Mouse (Mus musculus): ENCODE results near the gene Iqgap2. TPM values are rescaled to one million over a fixed set of nuclear protein-coding genes. Genes with fewer than 3 reads are reported as not detected.

The Iqgap2 gene
- polyA plus RNA-seq, 1 experiment from 2014 or later: 4.3 TPM

- ATAC-seq (ENCODE audit: low FRiP score, low read depth): no peak
Measured at GRCm38 (mm10) chr13:95759810-95760209, 131.9 kb downstream of the Iqgap2 start.

GRCm38 (mm10) chr13:95754285-95754684 lies 137.4 kb downstream of the Iqgap2 start:
- H3K36me3 ChIP-seq: no peaks in the 10 kb centered on the region
- H3K4me1 ChIP-seq (replicated peaks): no peaks in the 10 kb centered on the region
- no peaks in the 10 kb centered on the region for H3K27me3 ChIP-seq
- no peak overlapping the region for H3K27ac ChIP-seq (replicated peaks)
- H3K9ac ChIP-seq: no peak overlapping the region
- H3K4me2 ChIP-seq: no peak overlapping the region
- 93% methylated on average over 5 of the region's 5 CpGs for WGBS
- no peak for ATAC-seq (ENCODE audit: low FRiP score, low read depth)
- no peak overlapping the region for H3K4me3 ChIP-seq
- no peaks in the 10 kb centered on the region for H3K9me3 ChIP-seq

More at GRCm38 (mm10) chr13:95759810-95760209, 131.9 kb downstream of the Iqgap2 start:
- peaks cover 3% of the 10 kb centered on the region for H3K4me1 ChIP-seq (replicated peaks)
- H3K9ac ChIP-seq: no peak overlapping the region
- H3K27ac ChIP-seq (replicated peaks): no peak overlapping the region
- H3K4me3 ChIP-seq: no peak overlapping the region
- no peaks in the 10 kb centered on the region for H3K36me3 ChIP-seq
- H3K9me3 ChIP-seq: no peaks in the 10 kb centered on the region
- no peak overlapping the region for H3K4me2 ChIP-seq
- WGBS: 94% methylated on average over 2 of the region's 2 CpGs
- no peaks in the 10 kb centered on the region for H3K27me3 ChIP-seq

DNA sequence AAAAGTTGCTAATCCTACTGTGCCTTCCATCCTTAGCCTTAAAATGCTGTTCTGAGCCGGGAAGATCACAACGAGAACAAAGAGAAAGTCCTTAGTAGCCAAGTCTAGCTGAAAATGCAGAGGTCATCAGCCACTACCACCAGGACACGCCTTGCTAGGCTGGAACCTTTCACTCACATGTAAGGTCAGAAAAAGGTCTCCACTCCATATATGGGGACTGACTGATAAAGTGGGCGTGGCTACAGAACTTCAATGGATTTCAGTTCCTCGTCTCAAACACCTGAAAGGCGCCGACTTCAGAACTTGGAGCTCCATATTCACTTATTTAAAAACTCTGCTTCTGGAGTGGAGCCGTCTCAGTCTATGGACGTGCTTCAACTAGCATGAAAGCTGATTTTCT lies 139.3 kb downstream of the Iqgap2 start:
- Histone ChIP-seq H3K4me3 (no peak overlapping the region), H3K27me3 (no peaks in the 10 kb centered on the region), H3K9ac (no peak overlapping the region), H3K4me2 (no peak overlapping the region), H3K27ac (replicated peaks) (no peak overlapping the region), H3K4me1 (replicated peaks) (no peaks in the 10 kb centered on the region), H3K36me3 (no peaks in the 10 kb centered on the region), H3K9me3 (no peaks in the 10 kb centered on the region)
- WGBS: 88% methylated on average over 9 of the region's 9 CpGs
- no peak for ATAC-seq (ENCODE audit: low FRiP score, low read depth)

GRCm38 (mm10) chr13:95747541-95747940 lies 144.2 kb downstream of the Iqgap2 start:
- Histone ChIP-seq H3K9ac (no peak overlapping the region), H3K27me3 (no peaks in the 10 kb centered on the region), H3K27ac (replicated peaks) (no peak overlapping the region), H3K4me1 (replicated peaks) (no peaks in the 10 kb centered on the region), H3K36me3 (no peaks in the 10 kb centered on the region), H3K4me2 (no peak overlapping the region), H3K9me3 (no peaks in the 10 kb centered on the region), H3K4me3 (no peak overlapping the region)
- 81% methylated on average over 11 of the region's 11 CpGs for WGBS
- no peak for ATAC-seq (ENCODE audit: low FRiP score, low read depth)

- ATAC-seq (ENCODE audit: low FRiP score, low read depth): no peak
- Histone ChIP-seq H3K36me3 (no peaks in the 10 kb centered on the region), H3K9ac (no peak overlapping the region), H3K9me3 (no peaks in the 10 kb centered on the region), H3K27me3 (no peaks in the 10 kb centered on the region), H3K27ac (replicated peaks) (no peak overlapping the region), H3K4me2 (no peak overlapping the region), H3K4me1 (replicated peaks) (no peaks in the 10 kb centered on the region), H3K4me3 (no peak overlapping the region)
- WGBS: 81% methylated on average over 7 of the region's 7 CpGs
Measured at GRCm38 (mm10) chr13:95747101-95747500, 144.6 kb downstream of the Iqgap2 start.

GRCm38 (mm10) chr13:95746509-95746908 lies 145.2 kb downstream of the Iqgap2 start:
- ATAC-seq (ENCODE audit: low FRiP score, low read depth): no peak
- Histone ChIP-seq H3K4me1 (replicated peaks) (no peaks in the 10 kb centered on the region), H3K4me2 (no peak overlapping the region), H3K27ac (replicated peaks) (no peak overlapping the region), H3K36me3 (no peaks in the 10 kb centered on the region), H3K4me3 (no peak overlapping the region), H3K27me3 (no peaks in the 10 kb centered on the region), H3K9me3 (no peaks in the 10 kb centered on the region), H3K9ac (no peak overlapping the region)
- 13% methylated on average over 6 of the region's 6 CpGs for WGBS

DNA sequence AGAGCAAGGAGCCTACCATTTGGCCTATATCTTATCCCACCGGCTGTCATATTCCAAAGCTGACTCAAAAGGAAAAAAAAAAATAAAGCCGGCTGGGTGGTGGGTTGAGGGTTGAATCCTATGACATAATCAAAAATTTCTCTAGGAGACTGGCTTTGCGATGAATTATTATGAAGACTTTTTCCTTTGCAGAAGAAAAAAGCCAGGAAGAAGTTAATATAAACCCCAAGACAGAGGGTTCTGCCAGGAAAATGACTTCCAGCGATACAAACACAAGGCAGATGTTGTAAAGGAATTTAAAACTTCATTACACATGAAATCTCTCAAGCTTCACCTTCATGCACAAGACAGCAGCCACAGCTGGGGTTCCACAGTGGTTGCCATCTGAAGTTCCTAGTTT lies 146.3 kb downstream of the Iqgap2 start:
- Histone ChIP-seq H3K9me3 (no peaks in the 10 kb centered on the region), H3K4me1 (replicated peaks) (no peaks in the 10 kb centered on the region), H3K4me2 (no peak overlapping the region), H3K27ac (replicated peaks) (no peak overlapping the region), H3K36me3 (no peaks in the 10 kb centered on the region), H3K9ac (no peak overlapping the region), H3K27me3 (no peaks in the 10 kb centered on the region), H3K4me3 (no peak overlapping the region)
- no peak for ATAC-seq (ENCODE audit: low FRiP score, low read depth)
- 83% methylated on average over 4 of the region's 4 CpGs for WGBS

DNA sequence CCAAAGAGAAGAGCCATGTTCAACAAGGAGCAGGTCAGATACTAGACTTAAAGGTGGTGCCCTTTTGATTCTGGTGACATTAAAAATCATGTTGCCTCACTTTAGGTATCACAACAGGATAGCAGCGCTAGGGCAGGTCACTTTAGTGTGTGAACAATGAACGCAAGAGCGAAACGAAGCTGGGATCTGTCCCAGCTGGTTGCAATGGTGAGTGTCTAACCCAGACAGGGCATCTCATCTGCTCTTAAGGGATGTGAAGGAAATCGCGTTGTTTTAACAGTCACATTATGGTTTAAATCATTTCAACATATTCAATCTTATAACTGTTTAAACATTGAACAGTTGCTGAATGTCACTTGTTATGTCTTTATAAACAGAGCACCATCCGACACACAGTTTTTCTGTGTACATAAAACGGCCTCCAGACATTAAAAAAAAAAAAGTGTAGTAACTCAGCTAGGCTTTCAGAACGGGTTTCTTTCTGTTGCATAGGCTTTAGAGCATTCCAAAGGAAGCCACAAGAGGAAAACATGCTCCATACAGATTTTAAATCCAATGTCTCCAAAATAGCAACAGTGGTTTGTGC lies 148.7 kb downstream of the Iqgap2 start:
- Histone ChIP-seq H3K9ac (no peak overlapping the region), H3K4me2 (no peak overlapping the region), H3K9me3 (no peaks in the 10 kb centered on the region), H3K27ac (replicated peaks) (no peak overlapping the region), H3K4me1 (replicated peaks) (no peaks in the 10 kb centered on the region), H3K4me3 (no peak overlapping the region), H3K36me3 (no peaks in the 10 kb centered on the region), H3K27me3 (no peaks in the 10 kb centered on the region)
- ATAC-seq (ENCODE audit: low FRiP score, low read depth): no peak
- WGBS: 86% methylated on average over 9 of the region's 9 CpGs

DNA sequence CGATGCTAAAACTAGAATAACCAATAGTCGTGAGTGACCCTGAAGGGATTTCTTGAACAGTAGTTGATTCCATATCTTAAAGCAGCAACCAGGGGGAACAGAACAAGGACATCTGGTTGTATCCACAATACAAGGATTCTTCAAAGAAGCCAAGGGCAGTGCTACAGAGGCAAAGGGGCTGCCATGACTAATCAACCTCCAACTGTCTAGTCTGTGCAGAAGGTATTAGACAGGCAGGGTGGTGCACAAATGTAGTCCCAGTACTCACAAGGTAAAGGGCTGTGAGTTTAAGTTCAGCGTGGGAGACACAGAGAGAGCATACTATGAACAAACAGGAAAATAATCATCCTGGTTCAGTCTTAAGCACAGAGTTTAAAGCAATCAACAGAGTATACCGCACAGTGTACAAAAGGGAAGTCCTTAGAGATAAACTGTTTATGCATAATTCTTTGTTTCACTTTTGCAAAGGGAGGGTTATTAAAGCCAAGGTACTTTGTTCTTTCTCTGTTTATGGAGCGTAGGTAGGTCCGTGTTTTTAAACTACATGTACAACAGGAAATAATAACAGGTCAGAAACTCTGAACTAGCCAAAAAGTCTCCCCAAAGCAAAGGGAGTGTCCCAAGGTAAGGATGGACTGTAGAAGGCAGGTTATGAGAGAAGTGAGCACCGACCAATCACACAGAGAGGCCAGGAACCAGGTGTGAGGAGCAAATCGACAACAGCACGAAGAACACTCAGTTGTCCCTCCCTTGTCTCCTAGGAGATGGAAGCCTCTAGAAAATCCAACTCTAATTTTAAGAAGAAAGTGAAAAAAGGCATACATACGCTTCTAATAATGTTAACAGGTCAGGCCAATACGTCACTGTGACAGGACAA lies 149.7 kb downstream of the Iqgap2 start:
- ATAC-seq (ENCODE audit: low FRiP score, low read depth): no peak
- no peaks in the 10 kb centered on the region for H3K9me3 ChIP-seq
- 94% methylated on average over 11 of the region's 11 CpGs for WGBS
- H3K27ac ChIP-seq (replicated peaks): no peak overlapping the region
- H3K9ac ChIP-seq: no peak overlapping the region
- no peaks in the 10 kb centered on the region for H3K36me3 ChIP-seq
- H3K27me3 ChIP-seq: no peaks in the 10 kb centered on the region
- H3K4me1 ChIP-seq (replicated peaks): no peaks in the 10 kb centered on the region
- no peak overlapping the region for H3K4me2 ChIP-seq
- no peak overlapping the region for H3K4me3 ChIP-seq

GRCm38 (mm10) chr13:95739651-95740050 lies 152.1 kb downstream of the Iqgap2 start:
- no peaks in the 10 kb centered on the region for H3K36me3 ChIP-seq
- H3K27me3 ChIP-seq: no peaks in the 10 kb centered on the region
- no peak overlapping the region for H3K27ac ChIP-seq (replicated peaks)
- H3K9me3 ChIP-seq: no peaks in the 10 kb centered on the region
- no peak overlapping the region for H3K4me2 ChIP-seq
- ATAC-seq (ENCODE audit: low FRiP score, low read depth): 0 out of 2 replicates have a peak, but pooled peaks have one; percentile 38
- H3K4me1 ChIP-seq (replicated peaks): no peaks in the 10 kb centered on the region
- H3K4me3 ChIP-seq: no peak overlapping the region
- no peak overlapping the region for H3K9ac ChIP-seq
- 73% methylated on average over 5 of the region's 5 CpGs for WGBS

- Histone ChIP-seq H3K27me3 (no peaks in the 10 kb centered on the region), H3K27ac (replicated peaks) (no peak overlapping the region), H3K4me1 (replicated peaks) (no peaks in the 10 kb centered on the region)
Measured at GRCm38 (mm10) chr13:95730491-95730890, 161.2 kb downstream of the Iqgap2 start.

DNA sequence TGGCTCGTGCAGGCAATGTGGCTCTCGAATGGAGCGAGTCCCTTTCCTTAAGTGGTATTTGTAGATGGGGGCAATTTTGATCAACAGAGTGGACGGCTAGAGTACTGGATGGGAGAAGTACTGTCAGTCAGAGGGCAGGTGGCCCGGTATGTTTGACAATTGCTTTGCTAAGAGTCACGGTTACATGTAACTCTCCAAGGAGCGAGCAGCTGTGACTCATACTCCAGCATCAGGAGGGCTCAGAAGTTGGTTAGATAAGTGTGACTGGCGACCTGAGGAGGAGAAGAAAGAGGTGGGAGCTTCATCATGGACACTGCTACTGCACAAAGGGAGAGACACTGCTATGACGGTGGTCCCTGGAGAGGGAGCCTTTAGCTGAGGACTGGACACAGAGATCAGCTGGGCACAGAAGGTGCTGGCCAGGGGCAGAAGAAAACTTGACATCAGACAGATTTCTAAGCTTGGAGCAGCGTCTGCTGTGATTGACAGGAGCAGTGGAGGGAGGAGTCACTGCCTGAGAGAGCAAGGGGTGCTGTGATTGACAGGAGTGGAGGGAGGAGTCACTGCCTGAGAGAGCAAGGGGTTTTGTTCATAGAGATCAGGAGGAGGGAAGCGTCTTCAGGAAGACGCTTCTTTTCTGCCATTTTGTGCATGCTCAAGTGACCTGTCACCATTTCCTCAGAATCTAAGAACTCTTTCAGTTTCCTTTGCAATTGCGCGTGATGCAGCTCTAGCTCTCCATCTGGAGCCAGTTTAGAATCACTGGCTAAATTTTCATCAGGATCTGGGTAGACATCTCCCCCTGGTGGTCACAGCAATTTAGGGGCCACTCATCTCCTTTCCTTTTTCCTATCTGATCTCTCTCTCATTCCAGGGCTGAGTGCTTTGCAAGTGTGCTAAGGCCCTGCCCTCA lies 172.1 kb downstream of the Iqgap2 start:
- Histone ChIP-seq H3K4me2 (peak overlapping the region; percentile 48), H3K27me3 (no peaks in the 10 kb centered on the region), H3K9me3 (no peaks in the 10 kb centered on the region), H3K27ac (replicated peaks) (no peak overlapping the region), H3K36me3 (no peaks in the 10 kb centered on the region), H3K4me3 (peak overlapping the region; percentile 14; the same call in 1 of the 2 replicates), H3K4me1 (replicated peaks) (no peaks in the 10 kb centered on the region), H3K9ac (no peak overlapping the region)
- 57% methylated on average over 14 of the region's 14 CpGs for WGBS
- peak; percentile 83 for ATAC-seq (ENCODE audit: low FRiP score, low read depth)

More at GRCm38 (mm10) chr13:95730491-95730890, 161.2 kb downstream of the Iqgap2 start:
- Histone ChIP-seq H3K36me3 (no peaks in the 10 kb centered on the region), H3K9me3 (no peaks in the 10 kb centered on the region), H3K4me2 (no peak overlapping the region), H3K9ac (no peak overlapping the region), H3K4me3 (no peak overlapping the region)
- ATAC-seq (ENCODE audit: low FRiP score, low read depth): no peak
- WGBS: 89% methylated on average over 4 of the region's 4 CpGs

All from hindbrain, embryonic 15.5 days (tissue).